Mouse (Mus musculus): ENCODE data around the gene Bag1.

DNA sequence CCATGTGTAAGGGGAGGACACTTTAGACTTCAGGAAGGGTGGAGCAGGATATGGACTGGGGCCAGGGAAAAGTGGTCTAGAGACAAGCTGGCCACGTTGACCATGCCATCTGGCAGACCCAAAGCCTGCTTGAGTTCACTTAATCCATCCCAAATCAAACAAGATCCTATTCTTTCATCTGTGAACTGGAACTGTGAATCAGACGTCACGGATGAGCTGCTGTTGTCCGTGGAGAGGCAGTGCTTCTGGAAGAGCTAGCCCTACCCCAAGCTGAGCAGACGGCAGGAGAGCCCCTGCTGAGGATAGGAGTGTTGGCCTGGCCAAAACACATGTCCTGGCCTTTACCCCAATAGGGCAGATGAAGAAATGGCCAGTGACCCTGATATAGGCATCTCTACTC lies 32.1 kb downstream of the Bag1 start:
- TF ChIP-seq CTCF (IDR thresholded peaks at IDR 0.05; ENCODE audit: low read depth) (no peak), EP300 (IDR thresholded peaks at IDR 0.05; ENCODE audit: low read depth) (no peak)

Data from liver, postnatal 0 days (tissue).